Mouse (Mus musculus) cerebellum, postnatal 10 days (tissue): ENCODE results near the gene Gm6525.

Source experiments
- DNase-seq, 2 experiments: peaks; one replicate each; pipeline ENCODE4 v3.0.0; 2021; ENCODE audit warnings: mixed read lengths in 2 of 2

Gm6525 gene

DNA sequence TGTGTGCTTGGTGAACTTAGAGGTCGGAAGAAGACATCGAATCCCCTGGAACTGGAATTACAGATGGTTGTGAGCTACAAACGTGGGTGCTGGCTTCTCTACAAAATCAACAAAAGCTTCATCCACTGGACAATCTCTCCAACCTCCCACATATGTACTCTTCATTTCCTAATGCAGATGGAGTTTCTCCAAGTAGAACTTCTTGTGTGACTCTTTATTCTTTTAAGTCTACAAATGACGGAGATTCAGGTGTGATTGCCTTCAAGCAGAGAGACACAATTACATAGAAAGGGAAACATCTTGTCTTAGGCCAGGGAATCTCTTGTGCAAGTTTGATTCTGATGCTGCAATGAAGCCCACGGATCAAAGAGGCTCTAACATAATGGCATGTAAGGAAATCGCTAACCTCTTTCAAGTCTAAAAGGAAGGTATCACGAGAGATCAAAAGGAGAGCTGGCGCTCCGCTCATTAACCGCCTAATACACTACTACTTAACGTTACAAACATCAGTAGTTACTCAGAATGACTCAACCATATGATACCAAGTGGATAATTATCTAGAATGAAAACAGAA, at the start of gene Gm6525:
Gene Gm6525 (plus strand): TSS at position 524 of the 574 bp plus-strand sequence.
- no peak for DNase-seq

DNA sequence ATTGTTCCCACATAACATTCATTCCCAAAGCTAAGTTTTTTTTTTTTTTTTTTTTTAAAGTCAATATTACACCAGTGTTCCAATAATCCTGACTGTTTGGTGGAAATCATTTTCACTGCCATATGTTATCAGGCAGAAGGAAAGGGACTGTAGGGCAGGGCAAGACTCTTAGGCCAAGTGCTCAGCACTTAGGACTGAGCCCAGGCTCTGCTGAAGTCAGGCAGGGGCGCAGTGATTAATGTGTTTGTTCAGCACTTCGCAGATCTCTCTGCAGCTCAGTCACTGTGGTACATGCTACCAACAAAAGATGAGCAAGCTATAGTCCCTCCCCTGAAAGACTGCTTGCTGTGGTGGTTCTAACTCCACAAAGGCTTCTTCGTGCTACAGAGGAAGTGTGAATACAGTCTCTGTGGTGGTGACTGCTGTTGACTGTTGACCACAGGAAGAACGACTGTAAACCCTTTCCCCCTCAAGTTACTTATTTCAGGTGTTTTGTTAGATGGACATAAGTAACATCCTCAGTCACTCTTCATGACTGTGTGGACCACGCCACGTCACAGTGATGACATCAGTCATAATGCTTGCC, 48.1 kb upstream of the Gm6525 start:
- no peak for DNase-seq

DNA sequence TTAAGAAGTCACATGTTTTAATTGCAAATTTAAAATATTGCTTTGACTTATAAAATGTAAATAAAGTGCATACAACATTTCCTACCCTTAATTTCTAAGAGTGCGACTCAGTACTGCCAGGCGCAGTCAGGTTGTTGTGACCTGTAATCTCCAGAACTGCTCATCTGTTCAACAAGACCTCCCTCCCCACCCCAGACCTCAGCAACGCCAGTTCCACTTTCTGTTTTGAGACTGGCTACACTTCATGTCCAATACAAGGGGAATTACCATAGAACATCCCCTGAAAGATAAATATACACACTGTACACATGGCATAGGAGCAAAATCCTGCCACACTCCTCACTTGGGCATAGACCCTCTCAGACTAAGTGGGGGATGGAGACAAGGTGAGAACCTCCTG, 47.2 kb upstream of the Gm6525 start:
- no peak for DNase-seq

GRCm38 (mm10) chr3:84127431-84127830, 46.5 kb upstream of the Gm6525 start:
- DNase-seq = no peak

GRCm38 (mm10) chr3:84128871-84129870, 44.7 kb upstream of the Gm6525 start:
- DNase-seq = no peak

DNA sequence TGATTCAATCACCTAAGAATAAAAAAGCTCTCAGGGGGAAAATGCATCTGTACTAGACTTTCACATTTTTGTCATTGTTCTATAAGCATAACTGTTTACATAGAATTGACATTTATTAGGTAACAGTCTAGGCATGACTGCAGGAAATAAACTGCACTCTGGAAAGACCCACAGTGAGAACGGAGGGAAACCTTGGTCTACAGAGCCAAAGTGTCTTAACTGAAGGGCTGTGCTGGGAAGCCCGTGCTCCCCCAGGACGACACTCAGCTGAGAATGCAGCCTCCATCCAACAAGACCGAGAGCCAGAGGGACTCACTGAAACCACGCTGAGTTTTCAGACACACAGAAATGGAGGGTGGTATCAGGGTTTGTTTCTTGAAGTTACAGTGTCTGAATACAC, 43.1 kb upstream of the Gm6525 start:
- DNase-seq = no peak

- no peak for DNase-seq
These were observed 42.5 kb upstream of the Gm6525 start for GRCm38 (mm10) chr3:84131369-84131768.

DNA sequence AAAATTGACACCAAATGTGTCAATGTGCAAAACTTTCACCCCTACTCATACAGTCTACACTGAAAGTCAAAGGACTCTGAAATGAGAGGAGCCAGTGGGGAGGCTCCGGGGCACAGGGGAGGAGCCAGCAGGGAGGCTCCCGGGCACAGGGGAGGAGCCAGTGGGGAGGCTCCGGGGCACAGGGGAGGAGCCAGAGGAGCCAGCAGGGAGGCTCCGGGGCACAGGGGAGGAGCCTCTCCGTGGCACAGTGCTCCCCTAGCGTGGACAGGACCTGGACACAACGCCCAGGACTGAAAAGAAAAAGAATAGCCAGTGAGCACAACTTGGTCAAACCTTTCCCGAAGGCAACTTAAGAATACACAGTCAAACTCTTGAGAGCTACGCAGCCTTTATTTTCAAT, 38.5 kb upstream of the Gm6525 start:
- no peak for DNase-seq

GRCm38 (mm10) chr3:84135933-84136332, 38.0 kb upstream of the Gm6525 start:
- no peak for DNase-seq

- no peak for DNase-seq
These were observed 37.4 kb upstream of the Gm6525 start for GRCm38 (mm10) chr3:84136509-84136908.

- DNase-seq = no peak
These were observed 33.0 kb upstream of the Gm6525 start for GRCm38 (mm10) chr3:84140947-84141346.

GRCm38 (mm10) chr3:84149831-84150230, 24.1 kb upstream of the Gm6525 start:
- DNase-seq = no peak

DNA sequence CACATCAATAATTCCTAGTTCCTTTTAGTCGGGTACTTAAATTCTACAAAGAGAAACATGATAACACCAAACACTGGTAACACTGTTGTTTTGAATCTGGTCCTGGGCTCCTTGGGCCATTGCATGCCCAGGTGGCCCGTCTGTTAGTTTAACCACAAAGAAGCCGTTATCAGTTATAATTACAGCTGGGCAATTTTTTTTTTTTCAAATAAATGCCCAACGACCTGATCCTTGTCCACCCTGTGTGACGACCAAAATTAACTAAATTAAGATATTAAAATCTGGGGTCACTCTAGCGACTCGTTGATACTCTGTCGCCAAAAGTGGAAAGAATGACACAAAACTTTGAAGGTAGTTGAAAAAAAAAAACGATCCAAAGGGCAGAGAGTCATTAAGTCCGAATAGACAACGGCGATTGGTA, 19.2 kb upstream of the Gm6525 start:
- DNase-seq = no peak

DNA sequence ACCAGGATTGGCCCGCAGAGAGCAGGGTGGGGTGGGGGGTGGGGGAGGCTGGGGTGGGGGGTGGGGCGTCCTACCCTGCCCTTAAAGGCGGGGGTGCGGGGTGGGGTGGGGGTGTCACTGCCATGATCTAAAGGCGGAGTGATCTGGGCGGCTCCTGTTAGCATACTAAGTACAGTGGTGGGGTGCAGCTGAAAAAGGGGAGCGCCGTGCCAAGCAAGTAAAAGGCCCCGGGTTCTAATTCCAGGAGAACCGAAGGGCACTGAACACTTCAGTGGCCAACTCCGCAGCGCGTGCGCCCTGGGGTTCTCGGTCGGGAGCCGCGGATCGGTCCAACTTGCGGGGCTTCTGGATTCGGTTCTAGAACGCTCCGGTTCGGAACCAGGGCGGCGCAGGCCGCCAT, 18.8 kb upstream of the Gm6525 start:
- DNase-seq = no peak

DNA sequence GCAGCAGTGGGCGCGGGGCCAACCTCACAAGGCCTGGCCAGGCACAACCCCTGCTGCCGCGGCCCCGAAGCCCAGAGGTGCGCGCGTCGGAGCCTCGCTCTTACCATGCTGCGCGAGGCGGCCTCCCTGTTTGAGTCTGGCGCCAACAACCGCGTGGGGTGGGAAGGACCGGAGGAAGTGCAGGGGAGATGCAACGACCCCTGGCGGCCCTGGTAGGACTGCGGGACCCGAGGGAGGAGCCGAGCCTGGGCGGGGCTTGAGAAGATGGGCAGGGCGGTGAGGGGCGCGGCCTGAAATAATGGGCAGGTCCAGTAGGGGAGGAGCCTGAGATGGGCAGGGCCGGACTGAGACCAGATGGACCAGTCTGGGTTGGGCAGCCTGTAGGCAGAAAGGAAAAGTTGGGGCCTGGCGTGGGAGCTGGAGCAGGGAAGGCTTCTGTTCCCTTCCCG, 18.3 kb upstream of the Gm6525 start, which contains the start of gene Mnd1:
Gene Mnd1 (minus strand): TSS at position 229 of the 449 bp plus-strand sequence.
- DNase-seq = peak; percentile 99 to 100

- DNase-seq = peak in 1 of 2 experiments; percentile 23
These were observed 17.8 kb upstream of the Gm6525 start for GRCm38 (mm10) chr3:84156105-84156504.

- DNase-seq = no peak
These were observed 16.9 kb upstream of the Gm6525 start for GRCm38 (mm10) chr3:84157011-84157410.

DNA sequence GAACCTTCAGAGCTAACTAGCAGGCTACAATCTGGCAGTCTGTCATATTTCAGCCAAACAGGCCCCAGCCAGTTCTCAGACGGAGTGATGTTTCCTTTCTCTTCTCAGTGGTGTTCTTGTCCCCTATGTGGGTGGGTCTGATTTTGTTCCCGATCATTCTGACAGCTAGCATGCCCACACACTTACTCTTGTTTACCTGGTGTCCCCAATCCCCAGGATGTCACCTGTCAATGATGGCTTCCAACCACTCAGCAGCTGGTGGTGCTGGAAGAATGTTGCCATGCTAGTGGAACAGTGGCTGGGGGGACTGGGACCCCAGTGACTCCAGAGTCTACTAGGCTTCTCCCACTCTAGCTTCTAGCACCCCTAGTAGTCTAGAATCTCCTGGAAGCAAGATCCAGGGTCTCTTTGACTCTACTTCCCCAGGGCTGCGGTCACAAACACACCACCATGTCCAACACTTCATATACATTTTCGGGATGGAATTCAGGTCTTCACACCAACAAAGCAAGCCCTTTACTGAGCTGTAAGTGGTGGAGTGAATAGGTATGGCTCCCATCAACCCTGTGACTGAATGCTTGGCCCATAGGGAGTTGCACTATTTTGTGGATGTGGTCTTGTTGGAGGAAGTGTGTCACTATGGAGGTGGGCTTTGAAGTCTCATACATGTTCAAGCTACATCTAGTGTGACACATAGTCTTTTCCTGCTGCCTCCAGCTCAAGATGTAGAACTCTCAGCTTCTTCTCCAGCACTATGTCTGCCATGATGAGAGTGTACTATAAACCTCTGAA, 16.1 kb upstream of the Gm6525 start:
- no peak for DNase-seq

DNA sequence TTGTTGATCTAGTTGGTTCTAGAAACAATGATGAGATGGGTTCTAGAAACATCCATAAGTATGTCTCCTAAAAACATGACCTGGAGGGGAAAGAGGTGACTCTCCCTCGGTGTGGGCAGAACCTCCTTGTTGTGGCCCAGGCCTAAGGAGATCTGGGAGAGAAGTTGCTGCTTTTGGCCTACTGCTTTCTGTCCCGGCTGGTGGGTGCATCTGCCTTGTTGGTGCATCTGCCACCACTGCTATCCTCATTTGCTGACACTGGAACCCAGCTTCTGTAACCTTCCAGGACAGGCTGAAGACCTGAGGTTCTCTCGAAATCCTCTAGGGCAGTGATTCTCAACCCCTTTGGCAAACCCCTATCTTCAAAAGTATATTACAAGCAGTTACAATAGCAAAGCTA, 8.5 kb upstream of the Gm6525 start:
- no peak for DNase-seq

DNA sequence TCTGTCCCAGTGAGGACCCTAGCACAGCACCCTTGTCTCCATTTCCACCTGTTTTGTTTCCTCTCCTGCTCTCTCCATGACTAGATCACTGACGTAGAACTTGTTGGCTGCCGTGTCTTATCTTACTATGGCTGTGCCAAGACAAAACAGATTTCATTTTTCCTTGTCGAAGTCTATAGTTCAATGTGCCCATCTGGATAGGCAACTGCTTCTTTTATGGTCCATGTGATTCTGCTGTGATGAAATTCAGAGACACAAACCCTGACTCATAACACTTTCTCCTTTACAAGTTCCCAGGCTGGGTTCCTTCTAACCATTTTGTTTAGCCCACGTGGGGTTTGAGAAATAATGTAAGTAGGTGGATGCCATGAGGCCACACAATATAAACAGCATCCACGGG, 7.8 kb upstream of the Gm6525 start:
- DNase-seq = no peak

- no peak for DNase-seq
These were observed 5.0 kb upstream of the Gm6525 start for GRCm38 (mm10) chr3:84168943-84169342.

GRCm38 (mm10) chr3:84169393-84170005, 4.4 kb upstream of the Gm6525 start:
- DNase-seq = peak in 1 of 2 experiments; percentile 29
